Mouse (Mus musculus) embryonic fibroblast, embryonic 13.5 days (primary cell): Measurements from ENCODE around the gene Lexm.

Experiments
- CTCF ChIP-seq: IDR thresholded peaks from 2 replicates; pipeline ENCODE4 v1.5.1; 2011; ENCODE audit warnings: mild to moderate bottlenecking, control low read depth, low read length, moderate library complexity, borderline replicate concordance; ENCODE audit not compliant: insufficient read depth
- POLR2A ChIP-seq: IDR thresholded peaks from 2 replicates; pipeline ENCODE4 v1.6.1; 2011; ENCODE audit warnings: low read depth, mild to moderate bottlenecking, control low read depth, low read length, moderate library complexity

DNA sequence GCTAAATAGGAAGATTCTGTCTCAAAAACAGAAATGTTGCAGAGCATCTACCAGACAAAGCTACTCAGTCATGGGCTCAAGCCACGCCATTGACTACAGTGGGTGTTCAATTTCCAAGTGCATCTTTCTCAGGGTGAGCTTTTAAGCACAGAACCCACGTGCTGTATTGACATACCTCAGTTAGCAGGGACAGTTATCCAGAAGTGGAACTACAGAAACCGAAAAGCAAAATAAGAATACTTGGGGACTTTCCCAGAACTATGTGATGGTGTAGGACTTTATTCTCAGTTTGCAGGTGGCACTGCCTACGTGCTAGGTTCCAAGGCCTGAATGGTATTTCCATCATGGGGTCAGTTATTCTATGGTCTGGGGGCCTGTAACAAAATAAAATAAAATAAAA, 19.3 kb downstream of the Lexm start:
- TF ChIP-seq CTCF = no peak
- no peak for TF ChIP-seq POLR2A
